Mouse (Mus musculus) intestine, embryonic 14.5 days (tissue): ENCODE data around the gene Rangrf. TPM values are rescaled to one million over a fixed set of nuclear protein-coding genes. Genes with fewer than 3 reads are reported as not detected.
"Not testable (repeated sequence)": the region's sequence is repeated elsewhere in the genome, so short reads cannot be mapped to it uniquely, and the experiment has no call there.

Experiments
- ATAC-seq: fragments of 200-750 bp; cut with Nextera tagmentation; replicated peaks from 2 replicates; pipeline ENCODE4 v1.8.0; 2017; ENCODE audit warnings: low read depth, moderate number of reproducible peaks, moderate TSS enrichment, moderate library complexity; ENCODE audit not compliant: low FRiP score, low TSS enrichment
- DNase-seq: peaks from one replicate; pipeline ENCODE4 v3.0.0-alpha.2; 2018; ENCODE audit warnings: low spot score
- H3K27ac ChIP-seq: fragments of 300-500 bp; sonication (generic); 2 replicates; pipeline ENCODE4 v1.5.1; 2014; ENCODE audit warnings: low read depth, mild to moderate bottlenecking, control low read depth
- H3K27me3 ChIP-seq: fragments of 300-500 bp; sonication (generic); replicated peaks from 2 replicates; pipeline ENCODE4 v1.6.1; 2014; ENCODE audit warnings: low read length, control low read depth; ENCODE audit not compliant: control insufficient read depth, insufficient read depth
- H3K36me3 ChIP-seq: fragments of 300-500 bp; sonication (generic); 2 replicates; pipeline ENCODE4 v1.6.1; 2014; ENCODE audit warnings: low read length, control low read depth; ENCODE audit not compliant: control insufficient read depth, insufficient read depth
- H3K4me1 ChIP-seq: fragments of 300-500 bp; sonication (generic); replicated peaks from 2 replicates; pipeline ENCODE4 v1.6.1; 2014; ENCODE audit warnings: low read length, control low read depth, mixed read lengths; ENCODE audit not compliant: control insufficient read depth, insufficient read depth
- H3K4me2 ChIP-seq: fragments of 300-500 bp; sonication (generic); 2 replicates; pipeline ENCODE4 v1.6.1; 2014; ENCODE audit warnings: low read length
- H3K4me3 ChIP-seq: fragments of 300-500 bp; sonication (generic); 2 replicates; pipeline ENCODE4 v1.5.1; 2014; ENCODE audit warnings: low read depth, low read length, control low read depth, mixed read lengths
- H3K9ac ChIP-seq: fragments of 300-500 bp; sonication (generic); 2 replicates; pipeline ENCODE4 v1.6.1; 2014; ENCODE audit warnings: mild to moderate bottlenecking, low read length
- H3K9me3 ChIP-seq: fragments of 300-500 bp; sonication (generic); 2 replicates; pipeline ENCODE4 v1.6.1; 2016; ENCODE audit warnings: low read length, control low read depth; ENCODE audit not compliant: control insufficient read depth
- WGBS: fragments of 180-500 bp; shearing (Covaris S2); extraction: QIAGEN DNeasy Blood & Tissue Kit; methylation state at CpG from one replicate; pipeline ENCODE4 v1.1.7; 2014; 5-methylcytosine and 5-hydroxymethylcytosine counted together
- polyA plus RNA-seq: library from polyadenylated mRNA; unstranded; fragments of >200 nt; fragmentation: Nextera tagmentation; extraction: Ambion mirVana; gene quantifications from 2 replicates; pipeline ENCODE4 v1.2.1, GENCODE M21; 2014

Rangrf gene
- polyA plus RNA-seq, 1 experiment from 2014 or later, result 67.3 TPM

DNA sequence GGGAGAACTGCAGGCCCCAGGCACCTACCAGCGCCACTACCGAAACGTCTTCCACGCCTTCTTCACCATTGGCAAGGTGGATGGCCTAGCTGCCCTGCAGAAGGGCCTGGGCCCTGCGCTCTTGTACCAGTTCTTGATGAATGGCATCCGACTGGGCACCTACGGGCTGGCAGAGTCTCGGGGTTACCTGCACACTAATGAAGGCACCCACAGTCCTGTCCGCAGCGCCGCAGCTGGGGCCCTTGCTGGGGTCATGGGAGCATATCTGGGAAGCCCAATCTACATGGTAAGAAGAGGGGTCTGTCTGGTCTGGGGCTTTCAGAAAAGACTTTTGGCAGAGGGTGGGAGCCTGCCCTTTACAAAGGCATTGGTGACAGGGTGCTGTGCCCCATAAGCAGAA lies 6.2 kb downstream of the Rangrf start:
- Histone ChIP-seq H3K4me2 (no peak overlapping the region), H3K27ac (no peak overlapping the region), H3K9ac (no peak overlapping the region), H3K36me3 (no peaks in the 10 kb centered on the region), H3K27me3 (no peaks in the 10 kb centered on the region), H3K9me3 (no peaks in the 10 kb centered on the region), H3K4me1 (peaks cover 8% of the 10 kb centered on the region; the same call in 1 of the 2 replicates), H3K4me3 (no peak overlapping the region)
- ATAC-seq (no peak), DNase-seq (no peak)
- WGBS, result 87% methylated on average over 11 of the region's 11 CpGs

- Histone ChIP-seq H3K4me2 (peak within 1 kb of the TSS; percentile 93), H3K9ac (peak within 1 kb of the TSS; percentile 41), H3K4me1 (peaks cover 4% of the 10 kb centered on the region; the same call in 1 of the 2 replicates), H3K4me3 (peak within 1 kb of the TSS; percentile 48), H3K27me3 (no peaks in the 10 kb centered on the region), H3K27ac (no peak within 1 kb of the TSS), H3K36me3 (no peaks in the 10 kb centered on the region), H3K9me3 (no peaks in the 10 kb centered on the region)
- DNase-seq (peak; percentile 88), ATAC-seq (peak; percentile 94)
- WGBS, result under 1% methylated on average over 50 of the region's 50 CpGs
Observed at GRCm38 (mm10) chr11:68967337-68968282, 7.4 kb downstream of the Rangrf start, which contains the start of gene Slc25a35. Slc25a35 (plus strand) TSS chr11:68968131.

DNA sequence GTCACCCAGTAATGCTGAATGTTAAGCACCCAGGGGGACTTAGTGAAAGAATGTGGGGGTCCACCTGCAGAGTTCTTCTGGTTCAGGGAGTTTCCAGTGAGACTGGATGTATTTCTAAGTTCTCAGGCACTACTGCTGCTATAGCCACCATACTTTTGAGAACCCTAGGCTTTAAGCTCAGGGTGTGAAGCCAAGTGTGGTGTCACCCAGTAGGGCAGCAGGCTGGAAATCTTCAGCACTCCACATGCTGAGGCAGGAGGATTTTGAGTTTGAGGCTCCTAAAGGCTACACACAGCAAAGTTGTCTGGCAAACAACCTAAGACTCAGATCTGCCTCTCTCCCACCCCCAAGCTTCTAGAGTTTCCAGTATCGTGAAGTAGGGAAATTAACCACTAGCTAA lies 8.4 kb downstream of the Rangrf start:
- Histone ChIP-seq H3K4me3 (no peak overlapping the region), H3K9ac (no peak overlapping the region), H3K27me3 (no peaks in the 10 kb centered on the region), H3K27ac (no peak overlapping the region), H3K36me3 (no peaks in the 10 kb centered on the region), H3K9me3 (no peaks in the 10 kb centered on the region), H3K4me1 (peaks cover 4% of the 10 kb centered on the region; the same call in 1 of the 2 replicates), H3K4me2 (no peak overlapping the region)
- WGBS, result 48% methylated on average over 1 of the region's 1 CpGs
- ATAC-seq (no peak), DNase-seq (no peak)

DNA sequence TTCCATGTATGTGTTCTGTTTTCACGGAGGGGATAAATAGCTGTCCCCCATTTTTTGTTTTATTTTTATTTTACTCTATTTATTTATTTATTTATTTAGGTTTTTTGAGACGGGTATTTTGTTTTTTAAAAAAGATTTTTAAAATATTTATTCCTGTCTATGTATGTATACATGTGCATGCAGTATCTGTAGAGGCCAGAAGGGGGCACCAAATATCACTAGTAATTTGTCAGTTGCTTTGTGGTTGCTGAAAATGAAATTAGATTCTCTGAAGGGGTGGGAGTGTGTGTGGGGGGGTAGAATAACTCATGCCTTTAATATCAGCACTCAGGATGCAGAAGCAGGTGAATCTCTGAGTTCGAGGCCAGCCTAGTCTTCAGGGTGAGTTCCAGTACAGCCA lies 9.1 kb downstream of the Rangrf start:
- WGBS, result 32% methylated on average over 3 of the region's 3 CpGs
- peak; percentile 72 for DNase-seq

GRCm38 (mm10) chr11:68965050-68965449 lies 9.9 kb downstream of the Rangrf start:
- H3K36me3 ChIP-seq, result no peaks in the 10 kb centered on the region
- ATAC-seq (no peak), DNase-seq (no peak)
- peaks cover 4% of the 10 kb centered on the region; the same call in 1 of the 2 replicates for H3K4me1 ChIP-seq
- no peak overlapping the region for H3K4me3 ChIP-seq
- no peaks in the 10 kb centered on the region for H3K27me3 ChIP-seq
- no peak overlapping the region for H3K27ac ChIP-seq
- no peaks in the 10 kb centered on the region for H3K9me3 ChIP-seq
- H3K9ac ChIP-seq, result no peak overlapping the region
- no peak overlapping the region for H3K4me2 ChIP-seq

More for the DNA sequence above, 9.1 kb downstream of the Rangrf start:
- H3K9ac ChIP-seq, result no peak overlapping the region
- ATAC-seq, result no peak
- no peaks in the 10 kb centered on the region for H3K27me3 ChIP-seq
- H3K4me1 ChIP-seq, result peaks cover 4% of the 10 kb centered on the region; the same call in 1 of the 2 replicates
- H3K27ac ChIP-seq, result no peak overlapping the region
- H3K9me3 ChIP-seq, result no peaks in the 10 kb centered on the region
- no peak overlapping the region for H3K4me3 ChIP-seq
- no peak overlapping the region for H3K4me2 ChIP-seq
- no peaks in the 10 kb centered on the region for H3K36me3 ChIP-seq

GRCm38 (mm10) chr11:68963405-68963804 lies 11.6 kb downstream of the Rangrf start:
- 83% methylated on average over 2 of the region's 2 CpGs for WGBS
- Histone ChIP-seq H3K36me3 (no peaks in the 10 kb centered on the region), H3K9me3 (no peaks in the 10 kb centered on the region), H3K4me1 (peaks cover 4% of the 10 kb centered on the region; the same call in 1 of the 2 replicates), H3K4me2 (no peak overlapping the region), H3K27me3 (no peaks in the 10 kb centered on the region), H3K27ac (no peak overlapping the region), H3K4me3 (no peak overlapping the region), H3K9ac (no peak overlapping the region)
- no peak for ATAC-seq
- no peak for DNase-seq

DNA sequence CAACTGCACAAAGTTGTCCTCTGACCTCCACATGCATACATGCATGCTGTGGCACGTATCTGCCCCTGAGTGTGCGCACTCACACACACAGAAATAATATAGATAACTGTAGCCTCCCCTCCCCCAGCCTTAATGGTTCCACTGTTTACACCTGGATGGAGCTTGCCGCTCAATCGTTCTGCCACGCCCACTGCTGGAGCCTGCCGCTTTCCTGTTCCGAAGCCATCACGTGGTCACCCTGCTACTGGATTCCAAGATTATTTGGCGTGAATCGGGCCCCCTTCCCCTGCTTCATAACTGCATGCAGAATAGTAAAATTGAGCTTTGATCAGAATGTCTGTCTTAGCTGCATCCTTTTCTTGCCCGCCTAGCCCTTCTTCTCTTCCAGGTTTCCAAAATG lies 12.8 kb downstream of the Rangrf start:
- not testable (repeated sequence) for ATAC-seq, H3K4me2 ChIP-seq, H3K4me1 ChIP-seq, H3K9ac ChIP-seq, H3K27ac ChIP-seq, H3K27me3 ChIP-seq, H3K9me3 ChIP-seq, H3K4me3 ChIP-seq, DNase-seq, H3K36me3 ChIP-seq
- 19% methylated on average over 11 of the region's 11 CpGs for WGBS

GRCm38 (mm10) chr11:68961596-68961995 lies 13.4 kb downstream of the Rangrf start:
- Histone ChIP-seq H3K4me1 (no peaks in the 10 kb centered on the region), H3K9me3 (no peaks in the 10 kb centered on the region), H3K4me3 (no peak overlapping the region), H3K36me3 (no peaks in the 10 kb centered on the region), H3K27ac (no peak overlapping the region), H3K4me2 (no peak overlapping the region), H3K9ac (no peak overlapping the region), H3K27me3 (peaks cover 8% of the 10 kb centered on the region; the same call in 1 of the 2 replicates)
- DNase-seq, result no peak
- no peak for ATAC-seq
- 73% methylated on average over 3 of the region's 3 CpGs for WGBS
